Mouse (Mus musculus) bone marrow macrophage, adult 2 months (primary cell): ENCODE measurements around the gene Aurkb. TPM values are rescaled to one million over a fixed set of nuclear protein-coding genes. Genes with fewer than 3 reads are reported as not detected.
A peak's percentile ranks its signal among the peaks of the same experiment; 100 is the strongest.

ENCODE experiments used
- H3K27ac ChIP-seq: 2 replicates; pipeline ENCODE4 v1.5.1; 2012; ENCODE audit warnings: low read depth, low read length; ENCODE audit not compliant: insufficient read depth
- H3K4me1 ChIP-seq: 2 replicates; pipeline ENCODE4 v1.6.1; 2012; ENCODE audit warnings: low read length; ENCODE audit not compliant: control insufficient read depth, insufficient read depth
- H3K4me3 ChIP-seq: 2 replicates; pipeline ENCODE4 v1.5.1; 2012; ENCODE audit warnings: mild to moderate bottlenecking, low read length, moderate library complexity; ENCODE audit not compliant: insufficient read depth
- CTCF ChIP-seq: IDR thresholded peaks from 2 replicates; pipeline ENCODE4 v1.5.1; 2012; ENCODE audit warnings: low read depth, mild to moderate bottlenecking, low read length, moderate library complexity
- POLR2A ChIP-seq: IDR thresholded peaks from 2 replicates; pipeline ENCODE4 v1.6.1; 2012; ENCODE audit warnings: mild to moderate bottlenecking, low read depth, low read length, borderline replicate concordance
- polyA plus RNA-seq: library from polyadenylated mRNA; stranded (reverse); fragments of >200 nt; gene quantifications from 2 replicates; pipeline ENCODE4 v1.2.4, GENCODE M21; 2012; ENCODE audit not compliant: missing spikeins, insufficient read depth, insufficient read length

The Aurkb gene
- polyA plus RNA-seq, 1 experiment: 52.8 TPM

GRCm38 (mm10) chr11:69012071-69012601 is 33.3 kb upstream of the Aurkb start:
- H3K4me1 ChIP-seq: peaks cover 16% of the 10 kb centered on the region
- peak overlapping the region; percentile 84 for H3K27ac ChIP-seq
- peak overlapping the region; percentile 80 for H3K4me3 ChIP-seq
- TF ChIP-seq POLR2A: no peak
- no peak for TF ChIP-seq CTCF

- peaks cover 14% of the 10 kb centered on the region for H3K4me1 ChIP-seq
These were observed 29.6 kb upstream of the Aurkb start, which contains the start of gene Ctc1 for GRCm38 (mm10) chr11:69015644-69016441. TSS of gene Ctc1 (plus strand) at chr11:69015911.

DNA sequence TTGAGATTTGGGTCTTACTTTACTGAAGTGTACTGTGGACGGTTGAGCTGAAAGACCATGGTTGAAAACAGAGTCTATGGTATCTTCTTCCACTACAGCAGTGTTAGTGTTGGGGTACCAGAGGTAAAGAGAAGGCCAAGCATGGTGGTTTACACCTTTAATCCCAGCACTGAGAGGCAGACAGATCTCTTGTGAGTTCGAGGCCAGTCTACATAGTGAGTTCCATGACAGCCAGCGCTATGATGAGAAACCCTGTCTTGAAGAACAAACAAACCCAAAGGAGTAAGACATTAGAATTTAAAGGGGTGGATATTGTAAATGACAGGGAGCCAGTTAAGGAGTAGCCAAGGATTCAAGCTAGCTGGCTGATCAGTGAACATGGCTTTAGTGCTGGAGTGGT is 28.7 kb upstream of the Aurkb start:
- peak overlapping the region; percentile 84; the same call in 1 of the 2 replicates for H3K27ac ChIP-seq
- no peak for TF ChIP-seq POLR2A
- peaks cover 14% of the 10 kb centered on the region for H3K4me1 ChIP-seq
- peak overlapping the region; percentile 86 for H3K4me3 ChIP-seq

More at GRCm38 (mm10) chr11:69015644-69016441, 29.6 kb upstream of the Aurkb start, which contains the start of gene Ctc1:
- peak within 1 kb of the TSS; percentile 84 for H3K27ac ChIP-seq
- TF ChIP-seq CTCF: no peak
- no peak for TF ChIP-seq POLR2A
- peak within 1 kb of the TSS; percentile 86 for H3K4me3 ChIP-seq

- TF ChIP-seq CTCF (no peak), POLR2A (no peak)
- no peak overlapping the region for H3K4me3 ChIP-seq
- H3K4me1 ChIP-seq: peaks cover 8% of the 10 kb centered on the region
- no peak overlapping the region for H3K27ac ChIP-seq
These were observed 24.8 kb upstream of the Aurkb start for GRCm38 (mm10) chr11:69020691-69021090.

DNA sequence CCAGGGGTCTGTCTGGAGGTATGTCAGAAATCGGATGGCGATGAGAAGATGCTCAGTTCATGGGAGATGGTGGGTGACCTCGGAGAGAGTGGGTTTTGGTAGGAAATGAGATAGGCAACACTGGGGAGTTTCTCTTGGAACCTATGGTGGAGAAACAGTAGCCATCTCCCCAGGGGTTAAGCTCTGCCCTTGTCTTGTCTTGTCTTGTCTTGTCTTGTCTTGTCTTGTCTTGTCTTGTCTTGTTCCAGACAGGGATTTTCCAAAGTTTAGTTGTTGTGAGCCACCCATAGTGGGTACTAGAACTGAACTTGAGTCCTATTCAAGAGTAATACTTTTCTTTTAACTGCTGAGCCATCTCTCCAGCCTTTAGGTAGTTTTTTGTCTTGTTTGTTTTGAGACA is 18.9 kb upstream of the Aurkb start:
- H3K27ac ChIP-seq: no peak overlapping the region
- H3K4me1 ChIP-seq: peaks cover 2% of the 10 kb centered on the region; the same call in 1 of the 2 replicates
- no peak for TF ChIP-seq CTCF
- no peak for TF ChIP-seq POLR2A
- H3K4me3 ChIP-seq: no peak overlapping the region

DNA sequence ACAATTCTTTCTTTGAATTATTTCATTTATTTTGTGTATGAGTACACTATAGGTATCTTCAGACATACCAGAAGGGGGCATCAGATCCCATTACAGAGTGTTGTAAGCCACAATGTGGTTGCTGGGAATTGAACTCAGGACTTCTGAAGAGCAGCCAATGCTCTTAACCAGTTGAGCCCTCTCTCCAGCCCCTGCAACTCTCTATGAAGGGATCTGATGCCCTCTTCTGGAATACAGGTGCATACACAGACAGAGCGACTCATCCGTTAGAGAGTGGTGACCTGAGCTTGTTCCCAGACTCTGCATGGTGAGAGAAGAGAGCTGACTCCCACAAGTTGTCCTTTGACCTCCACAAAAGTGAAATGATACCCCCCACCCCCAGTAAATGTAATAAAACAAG is 16.6 kb upstream of the Aurkb start:
- no peak overlapping the region for H3K4me3 ChIP-seq
- H3K27ac ChIP-seq: no peak overlapping the region
- TF ChIP-seq POLR2A (no peak), CTCF (no peak)
- H3K4me1 ChIP-seq: peaks cover 14% of the 10 kb centered on the region

DNA sequence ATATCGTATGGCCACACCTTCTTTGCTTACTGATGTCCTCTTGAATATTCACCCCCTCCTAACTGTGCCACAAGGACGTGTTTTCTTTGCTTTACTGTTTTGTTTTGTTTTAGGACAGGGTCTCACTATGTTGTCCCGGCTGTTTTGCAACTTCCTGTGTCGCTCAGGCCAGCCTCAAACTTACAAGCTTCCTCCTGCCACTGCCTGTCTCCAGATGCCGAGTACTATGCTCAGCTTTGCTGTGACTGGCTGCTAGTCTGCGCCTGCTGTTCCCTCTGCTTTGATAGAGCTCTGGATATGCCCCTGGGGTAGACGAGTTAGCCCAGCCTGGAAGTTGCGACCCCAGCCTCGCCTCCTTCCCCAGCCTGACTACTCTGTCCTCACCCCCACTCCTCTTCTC is 11.9 kb upstream of the Aurkb start:
- peak overlapping the region; percentile 45 for H3K27ac ChIP-seq
- no peak overlapping the region for H3K4me3 ChIP-seq
- TF ChIP-seq POLR2A: no peak
- no peak for TF ChIP-seq CTCF
- peaks cover 39% of the 10 kb centered on the region for H3K4me1 ChIP-seq

DNA sequence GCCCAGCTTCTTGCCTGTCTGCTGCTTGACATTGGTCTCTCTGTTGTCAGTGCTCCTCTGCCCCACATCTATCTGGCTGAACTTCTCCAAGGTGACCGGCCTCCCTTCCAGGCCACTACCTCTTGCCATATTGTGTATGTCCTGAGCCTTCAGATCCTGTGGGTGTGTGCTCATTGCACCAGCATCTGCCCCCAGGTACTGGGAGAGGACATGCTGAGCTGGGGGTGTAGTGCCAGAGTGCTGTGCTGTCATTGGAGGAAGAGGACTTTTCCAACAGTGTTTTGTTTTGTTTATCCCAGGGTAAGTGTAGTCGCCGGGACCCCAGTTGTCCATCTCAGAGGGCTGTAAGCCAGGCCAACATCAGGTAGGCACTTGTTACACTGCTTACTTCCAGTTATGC is 10.9 kb upstream of the Aurkb start:
- Histone ChIP-seq H3K4me1 (peaks cover 42% of the 10 kb centered on the region), H3K4me3 (no peak overlapping the region), H3K27ac (peak overlapping the region; percentile 14; the same call in 1 of the 2 replicates)
- TF ChIP-seq CTCF (no peak), POLR2A (no peak)

- H3K27ac ChIP-seq: peak overlapping the region; percentile 56
- no peak for TF ChIP-seq POLR2A
- no peak for TF ChIP-seq CTCF
- no peak overlapping the region for H3K4me3 ChIP-seq
- H3K4me1 ChIP-seq: peaks cover 42% of the 10 kb centered on the region
These were observed 10.0 kb upstream of the Aurkb start for GRCm38 (mm10) chr11:69035411-69035810.

GRCm38 (mm10) chr11:69035849-69036248 is 9.6 kb upstream of the Aurkb start:
- Histone ChIP-seq H3K4me1 (peaks cover 42% of the 10 kb centered on the region), H3K4me3 (peak overlapping the region; percentile 25), H3K27ac (peak overlapping the region; percentile 56)
- TF ChIP-seq POLR2A (no peak), CTCF (peak; percentile 61)
